Mouse (Mus musculus) lung, adult 2 months (tissue): ENCODE results near the gene Efhc1.

Experiments
- CTCF ChIP-seq: fragments of 200-500 bp; IDR thresholded peaks from 2 replicates; pipeline ENCODE4 v1.5.1; 2011; ENCODE audit warnings: mild to moderate bottlenecking, low read length, control low read depth; ENCODE audit not compliant: insufficient read depth
- POLR2A ChIP-seq: fragments of 200-500 bp; IDR thresholded peaks from 2 replicates; pipeline ENCODE4 v1.6.1; 2011; ENCODE audit warnings: low read depth, mild to moderate bottlenecking, control low read depth, low read length, borderline replicate concordance; ENCODE audit errors: extremely low read depth

GRCm38 (mm10) chr1:20995331-20995986 is 44.0 kb downstream of the Efhc1 start:
- TF ChIP-seq CTCF (no peak), POLR2A (no peak)
